Mouse (Mus musculus) large intestine, adult 2 months (tissue): Measurements from ENCODE around the gene Krtap24-1. TPM values are rescaled to one million over a fixed set of nuclear protein-coding genes. Genes with fewer than 3 reads are reported as not detected.
A peak's percentile ranks its signal among the peaks of the same experiment; 100 is the strongest.

Experiments
- DNase-seq: peaks from one replicate; pipeline ENCODE4 v3.0.0-alpha.2; 2012; ENCODE audit warnings: low read depth, low spot score
- WGBS: fragments of 180-500 bp; shearing (Covaris S2); methylation state at CpG from one replicate; pipeline ENCODE4 v1.1.7; 2018; 5-methylcytosine and 5-hydroxymethylcytosine counted together
- polyA plus RNA-seq: library from polyadenylated mRNA; depleted of rRNA; stranded (reverse); fragments of >200 nt; gene quantifications from 2 replicates; pipeline ENCODE4 v1.2.3, GENCODE M21; 2012; rRNA removed

Gene Krtap24-1
- not detected in 2 replicates for polyA plus RNA-seq

DNA sequence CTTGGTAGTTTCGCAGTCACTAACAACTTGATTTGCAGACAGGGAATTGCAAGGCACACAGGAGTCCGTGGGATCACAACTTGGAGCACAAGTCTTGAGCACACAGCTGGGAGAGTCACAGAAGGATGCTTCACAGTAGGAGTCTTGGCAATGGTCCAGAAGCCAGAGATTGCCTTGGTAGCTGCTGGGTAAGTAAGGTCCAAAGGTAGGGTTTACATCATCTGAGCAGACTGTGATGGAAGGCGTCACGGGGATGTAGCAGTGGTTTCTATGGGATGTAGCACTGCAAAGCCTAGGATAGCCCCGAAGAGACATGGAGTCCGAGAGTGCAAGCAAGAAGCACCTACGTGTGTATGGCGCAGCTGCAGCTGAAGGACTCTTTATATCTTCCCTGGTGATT lies at the start of gene Krtap24-1:
Krtap24-1 (minus strand) TSS at position 358 of the 400 bp plus-strand sequence.
- WGBS: 70% methylated on average over 8 of the region's 8 CpGs

DNA sequence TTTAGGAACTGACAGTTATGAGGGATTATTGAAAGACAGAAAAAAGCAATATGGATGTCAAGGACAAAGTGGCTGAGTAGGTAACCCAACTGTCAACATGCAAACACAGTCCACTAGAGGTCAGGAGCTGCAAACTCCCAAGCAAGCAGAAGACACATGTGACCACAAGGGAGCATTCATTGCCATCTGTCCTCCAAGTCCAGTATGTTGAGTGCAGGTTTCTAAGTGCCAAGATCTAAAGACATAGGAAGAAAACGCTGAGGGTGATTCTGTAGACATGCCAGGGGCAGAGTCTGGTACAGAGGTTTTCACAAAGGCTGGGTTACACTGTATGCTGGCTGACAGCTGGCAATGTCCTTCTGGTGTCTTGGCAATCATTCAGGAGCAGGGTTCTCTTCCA lies 45.3 kb upstream of the Krtap24-1 start:
- WGBS: 21% methylated on average over 1 of the region's 1 CpGs
- DNase-seq: no peak

More for the DNA sequence above, at the start of gene Krtap24-1:
- DNase-seq: no peak

DNA sequence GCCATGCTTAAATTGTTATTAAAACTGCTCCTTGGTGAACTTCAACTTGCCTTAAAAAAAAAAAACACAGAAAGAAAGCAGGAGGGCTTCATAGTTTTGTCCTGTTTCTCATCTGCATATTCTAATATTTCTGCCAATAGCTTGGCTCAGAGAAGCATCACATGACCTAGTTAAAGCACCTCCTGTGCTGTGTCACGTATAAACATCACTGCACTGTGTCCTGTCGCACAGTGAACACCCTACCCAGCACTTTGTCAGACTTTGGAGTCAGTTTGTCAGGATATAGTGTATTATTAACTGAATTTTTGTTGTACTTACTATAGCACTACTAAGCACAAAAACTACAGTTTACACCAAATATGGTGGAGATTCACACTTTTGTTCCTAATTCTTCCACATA lies 39.9 kb upstream of the Krtap24-1 start:
- no peak for DNase-seq
- WGBS: 27% methylated on average over 2 of the region's 2 CpGs

DNA sequence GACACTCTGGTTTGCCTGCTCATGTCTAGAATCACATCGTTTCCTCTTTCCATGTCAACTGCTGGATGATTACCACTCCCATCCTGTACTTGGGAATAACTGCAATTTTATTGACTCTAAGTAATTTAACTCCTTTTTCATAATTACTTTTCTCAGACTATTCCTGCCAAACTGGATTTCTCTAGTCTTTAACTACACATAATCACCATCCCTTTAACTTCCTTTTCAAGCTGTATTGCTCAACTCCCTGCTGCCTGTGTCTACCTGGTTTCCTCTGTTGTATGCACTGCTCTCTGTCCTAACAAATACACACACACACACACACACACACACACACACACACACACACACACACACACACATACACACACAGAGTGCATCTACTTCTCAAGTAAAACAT lies 39.0 kb upstream of the Krtap24-1 start:
- peak; percentile 70 for DNase-seq
- 20% methylated on average over 1 of the region's 1 CpGs for WGBS

DNA sequence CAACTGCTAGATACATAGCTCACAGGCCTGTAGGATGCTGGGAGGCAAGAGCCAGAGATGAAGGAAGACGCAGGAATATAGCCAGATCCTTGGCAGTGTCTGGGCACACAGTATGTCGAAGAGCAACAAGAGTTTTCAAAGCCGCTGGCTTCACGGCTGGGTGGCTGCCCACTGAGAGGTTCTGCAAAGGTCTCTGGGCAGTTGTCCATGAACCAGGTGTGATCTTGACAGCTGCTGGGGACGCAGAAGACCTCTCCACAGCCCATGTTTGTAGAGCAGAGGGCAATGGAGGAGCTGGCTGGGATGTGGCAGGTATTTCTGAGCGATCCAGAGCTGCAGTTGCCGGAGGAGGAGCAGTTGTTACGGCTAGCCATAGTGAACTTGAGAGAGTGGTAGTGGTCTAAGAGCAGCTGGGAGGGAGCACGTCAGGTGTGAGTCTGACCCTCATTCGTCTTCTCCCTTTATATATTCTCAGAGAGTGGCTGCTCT lies 35.3 kb upstream of the Krtap24-1 start, which contains the start of gene Krtap26-1:
Krtap26-1 (minus strand) TSS at position 439 of the 489 bp plus-strand sequence.
- DNase-seq: no peak
- 78% methylated on average over 10 of the region's 10 CpGs for WGBS

DNA sequence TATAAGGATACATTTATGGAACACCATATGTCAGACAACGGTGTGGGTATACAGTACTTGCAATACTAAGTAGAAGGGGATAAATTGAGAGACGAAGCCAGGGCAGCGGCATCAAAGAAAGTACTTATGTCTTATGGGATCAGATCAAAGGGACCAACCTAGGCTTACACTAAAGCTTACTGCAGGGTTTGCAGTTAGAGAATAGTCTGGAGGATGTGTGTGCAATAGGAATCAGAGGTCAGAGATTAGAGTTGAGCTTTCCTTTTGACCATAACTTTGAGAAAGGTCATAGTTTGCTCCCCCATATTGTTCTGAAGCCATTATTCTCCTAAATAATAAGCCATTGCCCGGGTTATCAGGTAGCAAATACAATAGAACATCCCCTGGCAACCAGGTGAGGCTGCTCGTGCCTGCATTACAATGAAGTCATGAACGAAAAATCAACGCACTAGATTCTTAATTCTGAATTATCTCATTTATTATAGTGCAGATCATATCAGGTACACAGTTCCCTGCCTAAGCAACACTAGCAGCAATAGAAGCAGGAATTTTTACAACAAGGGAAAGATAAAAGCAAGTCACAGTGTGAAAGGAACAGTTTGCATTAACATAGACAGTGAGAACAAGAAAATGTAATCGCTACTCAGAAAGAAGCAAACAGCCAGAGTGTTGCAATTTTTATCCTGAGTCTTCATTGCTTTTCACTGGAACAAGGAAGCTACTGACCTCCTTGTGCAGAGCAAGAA lies 34.5 kb upstream of the Krtap24-1 start:
- WGBS: 72% methylated on average over 8 of the region's 8 CpGs
- no peak for DNase-seq

DNA sequence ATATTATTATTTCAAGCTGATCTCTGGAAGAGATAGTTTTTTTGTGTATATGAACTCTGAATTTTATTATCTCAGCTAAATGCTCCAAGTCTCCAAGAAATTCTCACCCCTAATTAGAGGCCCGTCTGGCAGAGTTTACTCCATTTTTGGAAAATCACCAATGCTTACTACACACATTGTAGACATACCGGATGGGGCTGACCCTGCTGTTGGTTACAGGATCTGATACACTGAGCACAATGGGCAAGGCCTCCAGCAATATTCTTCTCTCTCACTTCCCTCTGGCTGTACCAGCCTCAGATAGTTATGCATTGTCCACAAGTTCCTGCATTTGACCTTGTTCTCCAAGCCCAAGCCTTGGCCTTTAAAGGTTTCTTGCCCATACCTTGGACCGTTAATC lies 28.0 kb upstream of the Krtap24-1 start:
- DNase-seq: no peak
- WGBS: 83% methylated on average over 3 of the region's 3 CpGs

DNA sequence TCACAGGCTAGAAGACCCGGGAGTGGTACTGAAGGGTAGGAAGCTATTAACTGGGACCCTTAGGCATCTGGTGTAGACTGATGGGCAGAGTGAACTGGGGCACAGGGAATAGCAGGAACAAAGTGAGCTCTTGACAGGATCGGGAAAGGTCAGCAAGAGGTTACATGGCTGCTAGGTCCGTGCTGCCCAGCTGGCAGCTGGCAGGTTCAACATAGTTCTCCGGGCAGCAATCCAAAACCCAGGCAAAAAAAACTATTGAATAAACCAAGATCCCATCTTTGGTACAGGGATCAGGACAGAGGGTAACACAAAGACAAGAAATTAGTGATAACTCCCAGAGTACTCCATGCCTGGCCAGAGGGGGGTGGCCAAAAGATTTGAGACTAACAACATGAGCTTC lies 23.1 kb upstream of the Krtap24-1 start:
- WGBS: 16% methylated on average over 4 of the region's 4 CpGs
- no peak for DNase-seq

DNA sequence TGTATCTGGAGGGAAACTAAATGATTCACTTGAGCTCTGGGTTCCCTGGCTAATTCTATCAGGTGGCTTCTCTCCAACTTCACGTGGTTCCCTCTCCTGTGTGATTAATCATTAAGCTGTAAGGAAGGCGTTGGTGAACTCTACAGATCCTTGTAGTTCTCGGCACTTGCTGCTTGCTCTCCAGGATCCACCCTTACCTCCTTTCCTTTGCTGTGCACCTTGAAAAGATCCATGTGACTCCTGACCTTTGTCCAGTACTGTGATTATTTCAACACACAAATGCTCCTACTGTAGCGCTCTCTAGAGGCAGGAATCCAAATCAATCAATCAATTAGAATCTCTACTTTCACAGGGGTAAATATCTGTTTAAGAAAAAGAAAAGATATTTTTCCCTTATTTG lies 19.4 kb upstream of the Krtap24-1 start:
- 30% methylated on average over 4 of the region's 4 CpGs for WGBS
- peak; percentile 93 for DNase-seq

DNA sequence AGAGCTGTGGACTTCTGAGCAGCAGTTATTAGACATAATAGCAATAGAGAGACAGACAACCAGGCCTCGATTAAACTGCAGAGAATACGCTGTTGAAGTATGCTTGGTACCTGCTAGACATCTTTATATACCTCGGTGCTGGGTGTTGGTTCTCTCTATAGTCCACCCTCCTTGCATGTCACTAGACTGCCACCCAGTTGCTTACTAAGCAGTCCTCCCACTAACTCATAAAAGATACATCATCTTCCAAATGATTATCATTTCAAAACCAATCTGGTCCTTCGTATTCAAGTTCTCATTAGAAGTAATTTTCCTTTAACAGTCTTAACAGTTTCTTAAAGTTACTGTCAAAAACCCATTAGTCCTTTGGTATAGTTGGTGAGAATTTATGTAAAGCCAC lies 15.5 kb upstream of the Krtap24-1 start, which contains the start of gene 2310079G19Rik:
2310079G19Rik (minus strand) TSS at position 101 of the 400 bp plus-strand sequence.
- 93% methylated on average over 4 of the region's 4 CpGs for WGBS
- no peak for DNase-seq

DNA sequence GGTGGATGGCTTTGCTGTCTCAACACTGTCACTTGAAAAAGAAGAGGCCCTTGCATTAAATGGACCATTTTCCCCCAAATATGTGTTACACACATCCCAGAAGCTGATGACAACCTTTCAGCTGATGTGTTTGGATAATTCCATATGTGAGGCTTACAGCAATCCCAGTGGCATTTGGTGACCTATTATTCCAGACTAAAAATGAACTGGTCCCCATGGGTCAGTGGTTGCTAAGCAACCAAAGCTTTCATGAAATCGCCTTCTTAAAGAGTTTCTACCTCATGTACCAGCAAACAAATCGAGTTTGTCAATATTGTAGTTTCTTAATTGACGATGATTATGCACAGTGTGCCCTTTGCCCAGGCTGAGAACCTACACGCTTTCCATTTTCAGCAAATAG lies 633 bp upstream of the Krtap24-1 start:
- WGBS: 82% methylated on average over 4 of the region's 4 CpGs
- no peak for DNase-seq

DNA sequence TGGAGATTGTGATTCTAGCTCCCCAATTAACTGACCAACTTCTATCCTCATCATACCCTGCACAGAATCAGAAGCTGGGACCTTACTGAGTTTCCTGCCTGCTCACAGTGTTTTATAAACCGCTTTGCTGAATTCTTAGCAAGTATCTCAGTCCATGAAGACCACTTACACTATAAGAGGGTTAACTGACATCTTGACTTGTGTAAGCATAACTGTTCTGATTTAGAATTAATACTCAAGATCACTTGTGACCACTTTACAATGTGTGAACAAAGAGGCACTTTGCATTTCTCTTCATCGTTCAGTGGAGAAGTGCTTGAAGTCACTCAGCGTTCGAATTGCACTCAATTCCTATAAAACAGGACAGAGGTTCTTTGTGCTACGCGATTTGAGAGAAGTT lies 7.5 kb downstream of the Krtap24-1 start:
- WGBS: 79% methylated on average over 6 of the region's 6 CpGs
- DNase-seq: no peak

DNA sequence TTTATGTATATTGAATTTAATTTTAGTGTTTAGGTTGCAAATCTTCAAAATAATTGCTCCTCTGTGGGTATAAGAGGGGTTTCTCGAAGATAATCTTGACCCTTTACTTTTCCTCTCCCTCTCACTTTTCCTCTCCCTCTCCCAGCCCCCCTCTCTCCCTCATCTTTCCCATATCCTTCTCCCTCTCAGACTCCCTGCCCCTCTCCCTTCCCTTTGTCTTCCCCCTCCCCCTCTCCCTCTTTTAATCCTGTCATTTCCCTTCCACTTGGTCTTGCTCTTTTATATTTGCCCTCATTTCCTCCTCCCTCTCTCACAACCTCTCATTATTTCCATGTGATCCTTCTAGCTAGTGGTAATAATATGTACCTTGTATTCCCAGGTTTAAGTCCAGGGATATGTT lies 9.6 kb downstream of the Krtap24-1 start:
- no peak for DNase-seq
- WGBS: 64% methylated on average over 1 of the region's 1 CpGs

DNA sequence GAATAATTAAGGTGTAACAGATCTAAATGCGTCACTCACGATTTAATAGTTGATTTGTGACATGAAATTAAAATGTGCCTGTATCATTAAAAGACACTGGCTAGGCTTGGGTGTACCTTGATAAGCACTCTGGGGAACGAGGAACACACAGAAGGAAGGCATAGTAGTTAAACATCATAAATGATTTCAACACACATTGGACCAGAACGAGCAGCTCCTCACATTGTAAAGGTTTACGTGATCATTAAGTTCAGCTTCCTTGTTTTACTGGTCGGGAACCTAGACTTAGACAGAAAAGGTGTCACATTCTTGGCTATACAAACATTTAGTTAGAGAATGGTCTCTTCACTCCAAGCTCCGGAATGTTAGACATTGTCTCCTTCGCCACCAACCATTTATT lies 11.8 kb downstream of the Krtap24-1 start:
- WGBS: 20% methylated on average over 8 of the region's 8 CpGs
- DNase-seq: peak; percentile 72

DNA sequence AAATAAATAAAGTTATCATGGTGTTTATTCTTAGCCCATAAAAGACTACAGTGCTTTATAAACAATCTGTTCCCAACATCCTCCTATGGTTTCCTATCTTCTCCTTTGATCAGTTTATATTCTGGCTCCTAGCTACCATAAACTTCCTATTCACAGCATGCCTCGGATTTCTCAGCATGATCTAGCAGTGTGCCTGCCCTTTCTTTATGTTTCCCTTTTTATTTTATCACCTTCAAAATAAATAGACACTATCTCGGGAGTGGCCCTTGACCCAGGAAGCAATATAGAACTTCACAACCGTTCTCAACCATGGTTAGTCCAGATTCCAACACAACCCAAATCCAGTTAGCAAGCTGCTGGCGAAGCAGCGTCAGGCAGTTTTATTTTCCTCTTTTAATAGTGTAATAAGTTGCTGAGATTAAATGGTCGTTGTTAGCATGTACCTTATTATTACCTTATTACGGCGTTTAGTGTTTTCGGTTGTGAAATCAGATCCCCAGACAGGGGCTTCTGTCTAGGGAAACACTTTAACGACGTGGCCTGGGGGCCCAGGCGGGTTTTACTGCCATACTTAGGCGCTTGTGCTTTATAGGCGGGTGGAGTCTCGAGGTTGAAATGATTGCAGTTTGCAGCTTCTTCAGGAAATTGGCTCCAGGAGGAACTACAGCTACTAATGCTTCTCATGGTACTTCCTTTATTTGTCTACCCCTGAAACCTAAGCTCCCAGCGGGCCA lies 12.4 kb downstream of the Krtap24-1 start:
- peak; percentile 73 for DNase-seq
- 6% methylated on average over 16 of the region's 16 CpGs for WGBS

DNA sequence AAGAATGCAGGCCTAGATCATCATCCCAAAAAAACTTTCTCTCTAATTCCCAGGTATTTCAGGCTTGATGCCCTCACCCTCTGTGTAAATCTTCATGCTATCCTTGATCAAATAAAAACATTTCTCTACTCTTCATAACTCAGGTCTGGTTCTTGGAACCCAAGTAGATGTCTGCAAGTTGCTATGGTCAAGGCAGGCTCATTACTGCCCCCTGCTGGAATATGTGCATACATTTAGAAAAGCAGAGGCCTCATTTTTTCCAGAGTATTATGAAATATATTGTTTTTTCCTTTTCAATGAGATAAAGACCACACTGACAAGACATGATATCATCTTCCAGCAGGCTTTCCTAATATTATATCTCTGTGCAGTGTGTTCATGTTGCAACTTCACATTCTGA lies 19.3 kb downstream of the Krtap24-1 start:
- DNase-seq: no peak

DNA sequence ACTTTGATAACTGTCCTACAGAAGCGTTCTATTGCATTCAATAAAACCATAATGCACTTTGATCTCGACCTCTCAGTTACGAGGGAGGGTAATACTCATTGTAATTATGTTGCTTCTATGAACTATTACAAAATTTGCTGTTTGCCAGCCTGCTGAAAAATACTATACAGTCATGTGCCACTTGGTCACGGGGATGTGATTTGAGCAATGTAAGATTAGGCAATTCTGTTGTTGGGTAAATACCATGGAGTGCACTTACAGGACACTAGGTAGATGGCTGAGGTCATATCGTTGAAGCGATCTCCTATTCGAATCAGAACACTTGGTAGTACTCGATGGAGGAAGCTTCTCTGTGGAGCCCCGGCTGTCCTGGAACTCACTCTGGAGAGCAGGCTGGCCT lies 28.7 kb downstream of the Krtap24-1 start:
- 45% methylated on average over 9 of the region's 9 CpGs for WGBS
- DNase-seq: no peak

DNA sequence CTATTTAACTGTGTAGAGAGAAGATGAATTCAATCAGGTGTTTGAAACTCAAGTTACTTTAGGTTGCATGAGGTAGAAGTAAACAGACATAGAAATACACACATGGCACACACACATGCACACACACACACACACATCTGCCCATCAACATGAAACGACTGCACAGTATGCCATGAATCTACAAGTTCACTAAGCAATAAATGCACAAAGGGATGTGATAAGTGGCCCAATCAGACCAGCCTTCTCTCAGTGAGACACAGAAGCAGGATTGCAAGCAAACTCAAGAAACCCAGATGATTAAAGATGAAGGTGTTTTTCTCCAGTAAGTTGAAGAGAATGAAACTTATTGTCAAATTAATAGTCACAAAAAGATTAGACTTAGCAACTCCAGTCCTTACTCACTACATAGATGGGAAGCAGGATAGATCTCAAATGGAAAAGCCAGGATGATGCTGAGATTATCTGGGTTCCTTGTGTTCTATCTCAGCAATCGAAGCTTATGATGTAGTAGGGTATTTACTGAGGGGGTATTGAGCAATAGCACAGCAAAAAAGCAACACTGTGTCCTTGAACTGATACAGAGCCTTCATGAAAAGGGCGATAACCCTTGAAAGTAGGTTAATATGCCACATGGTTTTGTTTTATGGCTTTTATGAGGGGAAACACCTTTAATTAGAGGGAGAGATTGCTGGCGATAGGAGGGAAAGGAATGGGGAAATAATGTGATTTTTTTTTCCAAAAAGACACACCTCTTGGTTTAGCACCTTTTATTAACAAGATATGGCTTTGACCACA lies 36.0 kb downstream of the Krtap24-1 start:
- peak; percentile 77 for DNase-seq
- 29% methylated on average over 4 of the region's 4 CpGs for WGBS

DNA sequence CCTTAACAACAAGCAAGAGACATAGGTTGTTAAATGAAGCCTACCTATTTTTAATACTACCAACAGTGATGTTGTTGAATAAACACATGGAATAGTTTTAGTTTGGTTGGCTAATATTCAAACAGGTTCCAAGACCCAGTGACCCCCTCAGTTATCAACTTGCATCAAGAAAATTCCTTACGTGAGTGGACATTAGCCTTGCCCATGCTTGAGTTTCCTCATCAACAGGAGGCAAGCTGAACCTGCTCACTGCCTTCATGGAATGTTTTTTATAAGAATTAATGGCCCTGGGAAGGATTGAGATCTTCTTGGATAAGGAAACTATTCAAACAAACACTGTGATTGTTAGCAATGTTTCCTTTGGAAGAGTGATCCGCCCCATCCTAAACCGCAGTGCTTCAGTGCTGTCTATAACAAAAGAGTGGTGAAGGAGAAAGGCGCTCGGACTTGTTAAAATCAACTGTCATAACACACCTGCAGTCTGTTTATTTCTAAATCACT lies 39.1 kb downstream of the Krtap24-1 start:
- WGBS: 64% methylated on average over 5 of the region's 5 CpGs
- no peak for DNase-seq

DNA sequence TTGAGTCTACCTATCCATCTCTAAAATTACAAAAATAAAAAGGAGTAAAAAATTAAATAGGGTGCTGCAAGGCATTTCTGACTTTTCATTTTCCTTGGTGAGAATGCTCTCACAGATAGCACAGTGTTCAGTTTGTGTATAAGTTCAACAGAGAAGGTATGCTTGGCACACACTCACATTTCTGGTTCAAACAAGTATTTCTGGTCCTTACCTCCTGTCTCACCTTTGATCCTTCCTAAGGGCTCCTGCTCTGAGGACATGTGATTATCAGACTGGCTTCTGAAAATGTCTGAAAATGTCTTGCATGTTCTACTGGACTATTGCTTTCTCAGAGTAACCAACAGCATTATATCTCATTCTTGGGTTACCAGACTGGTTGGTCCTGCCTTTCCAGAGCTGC lies 41.9 kb downstream of the Krtap24-1 start:
- DNase-seq: no peak
